Mouse (Mus musculus): ENCODE data around the gene Pappa2. TPM values are rescaled to one million over a fixed set of nuclear protein-coding genes. Genes with fewer than 3 reads are reported as not detected.
A peak's percentile ranks its signal among the peaks of the same experiment; 100 is the strongest.

Gene Pappa2
- polyA plus RNA-seq, 1 experiment from 2014 or later: 1.1 TPM

DNA sequence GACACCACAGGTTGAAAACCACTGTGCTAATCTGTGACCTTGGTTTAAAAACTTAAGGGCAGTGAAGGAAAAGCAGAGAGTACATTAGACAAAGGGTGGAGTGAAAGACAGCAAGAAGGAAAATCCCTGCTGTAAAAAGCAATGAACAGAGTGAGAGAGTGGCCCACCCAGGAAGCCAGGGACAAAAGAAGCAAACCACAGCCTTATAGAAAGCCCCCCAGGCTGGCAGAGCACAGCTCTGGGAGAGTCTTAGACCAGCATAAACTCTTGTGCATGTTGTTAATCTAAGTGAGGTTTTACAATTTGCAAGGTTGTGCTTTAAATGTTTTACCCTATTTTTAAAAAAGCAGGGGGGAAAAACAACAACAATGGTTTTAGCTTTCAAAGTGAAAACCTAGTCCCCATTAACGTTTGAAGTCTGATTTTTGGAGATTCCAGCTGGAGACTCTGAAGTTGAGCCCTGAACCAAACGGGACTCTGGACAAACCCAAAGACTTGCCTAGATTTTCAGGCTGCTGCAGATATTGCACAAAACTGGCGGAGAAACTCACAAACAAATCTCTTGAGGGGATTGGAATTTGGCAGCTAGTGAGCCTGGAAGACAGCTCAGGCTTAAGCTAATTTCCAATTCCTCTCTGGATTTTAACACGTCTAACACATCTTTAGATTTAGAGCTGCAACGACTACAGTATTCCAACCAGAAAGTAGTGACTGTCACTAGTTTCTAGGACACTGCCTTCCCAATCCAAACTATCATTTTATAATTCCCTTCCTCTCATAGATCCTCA lies 241.0 kb downstream of the Pappa2 start:
- Histone ChIP-seq H3K4me3 (replicated peaks; ENCODE audit: low read depth, low read length) (no peak overlapping the region), H3K4me2 (ENCODE audit: low read length) (no peak overlapping the region), H3K9ac (replicated peaks; ENCODE audit: low read length) (no peak overlapping the region), H3K27ac (replicated peaks; ENCODE audit: low read depth, low read length) (no peak overlapping the region), H3K9me3 (ENCODE audit: control insufficient read depth, low read length) (no peaks in the 10 kb centered on the region), H3K27me3 (ENCODE audit: control insufficient read depth, insufficient read depth, low read length) (no peaks in the 10 kb centered on the region), H3K4me1 (ENCODE audit: control insufficient read depth, insufficient read depth, low read length) (peaks cover 7% of the 10 kb centered on the region; the same call in 1 of the 2 replicates), H3K36me3 (ENCODE audit: control insufficient read depth, insufficient read depth, low read length) (no peaks in the 10 kb centered on the region)
- ATAC-seq (ENCODE audit: low FRiP score, low TSS enrichment) (no peak), DNase-seq (peak; percentile 37)
- 17% methylated on average over 5 of the region's 5 CpGs for WGBS

DNA sequence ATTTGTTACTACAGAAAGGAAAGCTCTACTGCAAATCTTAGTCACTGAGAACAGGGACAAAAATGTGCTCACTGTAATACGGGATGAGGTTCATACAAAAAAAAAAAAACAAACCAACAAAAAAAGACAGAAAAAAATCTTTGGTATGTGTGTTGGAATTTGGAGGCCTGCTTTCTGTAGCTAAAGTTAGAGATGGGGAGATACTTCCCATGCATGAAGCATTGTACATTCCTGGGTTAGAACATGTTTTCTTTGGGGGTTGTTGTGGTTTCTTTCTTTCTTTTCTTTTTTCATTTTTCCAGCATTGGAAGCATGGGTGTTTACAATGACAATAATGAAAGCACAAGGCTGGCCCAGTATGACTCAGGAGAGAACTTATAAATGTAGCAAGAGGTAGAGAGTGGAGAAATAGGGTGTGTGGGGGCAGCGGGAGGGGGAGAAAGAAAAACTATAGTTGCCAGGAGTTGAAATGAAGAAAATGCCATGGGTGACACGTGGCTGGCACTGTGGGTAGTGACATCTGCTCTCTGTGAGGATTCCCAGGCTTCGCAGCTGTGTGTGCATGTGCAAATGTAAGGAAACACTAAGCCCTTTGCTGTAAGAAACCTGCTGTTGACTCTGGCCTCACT lies 247.3 kb downstream of the Pappa2 start:
- no peak for ATAC-seq (ENCODE audit: low FRiP score, low TSS enrichment)
- no peak overlapping the region for H3K9ac ChIP-seq (replicated peaks; ENCODE audit: low read length)
- H3K4me3 ChIP-seq (replicated peaks; ENCODE audit: low read depth, low read length): no peak overlapping the region
- H3K27ac ChIP-seq (replicated peaks; ENCODE audit: low read depth, low read length): no peak overlapping the region
- H3K36me3 ChIP-seq (ENCODE audit: control insufficient read depth, insufficient read depth, low read length): no peaks in the 10 kb centered on the region
- H3K9me3 ChIP-seq (ENCODE audit: control insufficient read depth, low read length): no peaks in the 10 kb centered on the region
- WGBS: 73% methylated on average over 4 of the region's 4 CpGs
- no peak for DNase-seq
- no peaks in the 10 kb centered on the region for H3K4me1 ChIP-seq (ENCODE audit: control insufficient read depth, insufficient read depth, low read length)
- no peak overlapping the region for H3K4me2 ChIP-seq (ENCODE audit: low read length)
- H3K27me3 ChIP-seq (ENCODE audit: control insufficient read depth, insufficient read depth, low read length): no peaks in the 10 kb centered on the region

DNA sequence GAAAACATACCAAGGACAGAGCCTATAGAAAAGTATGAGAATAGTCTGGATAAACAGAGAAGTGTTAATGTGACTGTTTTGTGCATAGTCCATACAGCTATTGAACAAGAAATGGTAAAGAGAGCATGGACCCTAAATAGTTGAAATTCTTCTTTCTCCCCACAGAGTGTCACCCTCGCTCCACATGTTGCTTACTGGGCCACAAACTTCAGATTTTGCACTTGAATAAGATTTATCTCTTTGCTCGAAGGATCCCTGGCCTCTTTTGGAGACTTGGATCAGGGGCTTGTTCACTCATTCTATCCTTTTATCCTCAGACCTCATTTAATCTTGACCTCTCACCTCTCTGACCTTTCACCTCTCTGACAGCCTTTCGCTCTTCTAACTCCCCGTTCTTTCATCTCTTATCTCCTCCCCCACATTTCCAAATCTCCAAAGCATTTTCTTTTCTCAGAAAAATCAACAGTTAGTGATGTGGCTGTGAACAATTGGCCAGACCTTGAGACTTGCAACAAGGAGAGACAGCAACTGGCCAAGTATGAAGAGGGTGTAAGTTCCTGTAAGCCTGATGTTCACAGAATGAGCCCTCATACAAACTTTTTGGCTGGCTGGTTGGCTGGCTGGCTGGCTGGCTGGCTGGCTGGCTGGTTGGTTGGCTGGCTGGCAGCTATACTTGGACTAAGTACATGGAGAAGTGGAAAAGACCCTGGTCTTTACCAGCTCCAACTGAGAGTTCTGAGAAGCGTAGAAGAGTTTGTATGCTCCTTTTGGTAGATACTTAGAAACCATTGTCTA lies 266.8 kb downstream of the Pappa2 start:
- Histone ChIP-seq H3K9me3 (ENCODE audit: control insufficient read depth, low read length) (no peaks in the 10 kb centered on the region), H3K4me1 (ENCODE audit: control insufficient read depth, insufficient read depth, low read length) (no peaks in the 10 kb centered on the region), H3K4me3 (replicated peaks; ENCODE audit: low read depth, low read length) (no peak overlapping the region), H3K27me3 (ENCODE audit: control insufficient read depth, insufficient read depth, low read length) (no peaks in the 10 kb centered on the region), H3K9ac (replicated peaks; ENCODE audit: low read length) (no peak overlapping the region), H3K36me3 (ENCODE audit: control insufficient read depth, insufficient read depth, low read length) (no peaks in the 10 kb centered on the region), H3K27ac (replicated peaks; ENCODE audit: low read depth, low read length) (no peak overlapping the region), H3K4me2 (ENCODE audit: low read length) (no peak overlapping the region)
- 30% methylated on average over 5 of the region's 5 CpGs for WGBS
- DNase-seq (peak; percentile 72), ATAC-seq (ENCODE audit: low FRiP score, low TSS enrichment) (no peak)

DNA sequence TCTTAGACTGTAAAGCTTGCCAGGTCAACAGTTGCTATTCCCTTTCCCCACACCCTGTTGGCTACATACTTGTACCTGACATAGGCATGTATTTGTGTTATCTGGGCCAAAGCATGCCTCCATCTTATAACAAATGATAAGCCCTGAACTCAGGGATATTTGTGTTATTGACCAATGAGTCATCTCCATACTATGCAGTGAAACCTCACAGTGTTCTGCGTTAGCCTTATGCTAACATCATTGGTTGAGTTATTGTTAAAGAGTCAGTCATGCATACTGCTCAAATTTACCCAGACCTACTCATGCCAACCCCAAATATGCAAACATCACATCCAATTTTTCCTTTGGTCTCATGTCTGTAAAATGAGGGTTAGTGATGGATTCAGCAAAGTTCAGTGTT lies 279.0 kb downstream of the Pappa2 start:
- 91% methylated on average over 1 of the region's 1 CpGs for WGBS
- Histone ChIP-seq H3K36me3 (ENCODE audit: control insufficient read depth, insufficient read depth, low read length) (no peaks in the 10 kb centered on the region), H3K4me1 (ENCODE audit: control insufficient read depth, insufficient read depth, low read length) (no peaks in the 10 kb centered on the region), H3K9ac (replicated peaks; ENCODE audit: low read length) (no peak overlapping the region), H3K27me3 (ENCODE audit: control insufficient read depth, insufficient read depth, low read length) (no peaks in the 10 kb centered on the region), H3K4me3 (replicated peaks; ENCODE audit: low read depth, low read length) (no peak overlapping the region), H3K9me3 (ENCODE audit: control insufficient read depth, low read length) (no peaks in the 10 kb centered on the region), H3K27ac (replicated peaks; ENCODE audit: low read depth, low read length) (no peak overlapping the region), H3K4me2 (ENCODE audit: low read length) (no peak overlapping the region)
- ATAC-seq (ENCODE audit: low FRiP score, low TSS enrichment) (no peak), DNase-seq (no peak)

DNA sequence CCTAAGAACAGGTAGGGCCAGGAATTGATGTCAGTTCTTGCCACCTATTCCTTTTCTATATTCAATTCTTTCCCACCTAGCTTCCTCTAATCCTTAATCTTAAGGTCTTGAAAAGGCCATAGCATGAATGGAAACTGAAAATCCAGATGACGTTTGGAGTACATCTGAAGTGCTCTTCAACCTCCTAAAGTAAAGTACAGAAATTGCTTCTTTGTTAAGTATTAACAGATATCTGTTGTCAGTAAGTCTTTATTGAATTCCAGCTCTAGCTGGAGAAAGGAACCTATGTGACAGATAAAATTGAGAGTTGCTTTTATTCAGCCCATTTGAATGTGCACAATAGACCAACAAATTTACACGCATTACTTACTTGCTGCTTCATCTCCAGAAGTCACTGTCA lies 280.1 kb downstream of the Pappa2 start:
- Histone ChIP-seq H3K9me3 (ENCODE audit: control insufficient read depth, low read length) (no peaks in the 10 kb centered on the region), H3K4me1 (ENCODE audit: control insufficient read depth, insufficient read depth, low read length) (no peaks in the 10 kb centered on the region), H3K4me2 (ENCODE audit: low read length) (no peak overlapping the region), H3K27me3 (ENCODE audit: control insufficient read depth, insufficient read depth, low read length) (no peaks in the 10 kb centered on the region), H3K27ac (replicated peaks; ENCODE audit: low read depth, low read length) (no peak overlapping the region), H3K9ac (replicated peaks; ENCODE audit: low read length) (no peak overlapping the region), H3K36me3 (ENCODE audit: control insufficient read depth, insufficient read depth, low read length) (no peaks in the 10 kb centered on the region), H3K4me3 (replicated peaks; ENCODE audit: low read depth, low read length) (no peak overlapping the region)
- ATAC-seq (ENCODE audit: low FRiP score, low TSS enrichment) (no peak), DNase-seq (no peak)
- WGBS: 77% methylated on average over 2 of the region's 2 CpGs

DNA sequence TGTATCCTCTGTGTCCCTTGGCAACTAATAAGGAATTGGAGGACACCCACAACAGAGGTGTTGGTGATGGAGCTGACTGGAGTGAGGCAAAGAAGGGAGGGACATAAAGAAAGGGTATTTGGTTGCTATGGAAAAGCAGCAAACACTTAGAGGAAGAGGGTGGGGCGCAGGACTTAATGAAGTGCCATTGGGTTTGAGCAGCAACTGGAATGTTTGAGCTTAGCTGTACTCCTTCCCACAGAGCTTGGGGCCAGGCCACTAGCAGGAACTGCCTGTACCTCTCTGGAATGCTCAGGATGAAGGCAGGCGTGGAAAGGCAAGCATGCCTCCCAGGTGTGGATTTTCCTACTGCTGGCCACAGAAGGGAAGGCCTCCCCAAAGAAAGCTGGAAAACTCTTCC lies 281.0 kb downstream of the Pappa2 start:
- Histone ChIP-seq H3K27me3 (ENCODE audit: control insufficient read depth, insufficient read depth, low read length) (no peaks in the 10 kb centered on the region), H3K4me2 (ENCODE audit: low read length) (no peak overlapping the region), H3K9ac (replicated peaks; ENCODE audit: low read length) (no peak overlapping the region), H3K36me3 (ENCODE audit: control insufficient read depth, insufficient read depth, low read length) (no peaks in the 10 kb centered on the region), H3K9me3 (ENCODE audit: control insufficient read depth, low read length) (no peaks in the 10 kb centered on the region), H3K27ac (replicated peaks; ENCODE audit: low read depth, low read length) (no peak overlapping the region), H3K4me1 (ENCODE audit: control insufficient read depth, insufficient read depth, low read length) (no peaks in the 10 kb centered on the region), H3K4me3 (replicated peaks; ENCODE audit: low read depth, low read length) (no peak overlapping the region)
- DNase-seq: no peak
- 82% methylated on average over 2 of the region's 2 CpGs for WGBS
- no peak for ATAC-seq (ENCODE audit: low FRiP score, low TSS enrichment)

DNA sequence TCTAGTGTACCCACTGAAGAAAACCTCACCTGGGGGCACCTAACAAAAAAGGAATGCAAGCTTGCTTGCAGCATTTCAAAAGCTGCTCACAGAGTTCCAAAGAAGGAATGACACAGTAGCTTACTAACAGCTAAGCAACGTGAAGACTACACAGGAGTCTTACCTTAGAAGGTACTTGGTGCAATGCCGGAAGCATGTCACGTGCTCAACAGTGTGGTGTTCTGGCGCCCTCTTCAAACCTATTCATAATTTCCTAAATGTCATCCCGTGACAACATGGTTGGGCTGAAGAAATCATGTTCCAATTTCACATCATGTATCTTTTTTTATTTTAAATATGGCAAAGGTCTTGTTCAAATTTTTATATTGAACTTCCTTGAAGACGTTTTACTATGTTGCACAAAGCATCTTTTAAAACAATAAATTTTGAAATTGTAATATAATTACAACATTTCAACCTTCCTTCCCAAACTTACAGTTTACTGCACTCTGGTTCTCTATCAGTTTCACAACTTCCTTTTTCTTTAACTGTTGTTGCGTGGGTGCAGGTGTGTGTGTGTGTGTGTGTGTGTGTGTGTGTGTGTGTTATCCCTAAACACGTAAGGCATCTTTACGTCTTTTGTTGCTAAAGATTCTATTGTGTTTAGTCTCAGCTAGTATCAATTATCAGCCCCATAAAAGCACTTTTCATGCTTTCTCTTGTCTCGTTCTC lies 282.3 kb downstream of the Pappa2 start:
- Histone ChIP-seq H3K27ac (replicated peaks; ENCODE audit: low read depth, low read length) (no peak overlapping the region), H3K4me2 (ENCODE audit: low read length) (no peak overlapping the region), H3K9ac (replicated peaks; ENCODE audit: low read length) (no peak overlapping the region), H3K36me3 (ENCODE audit: control insufficient read depth, insufficient read depth, low read length) (no peaks in the 10 kb centered on the region), H3K27me3 (ENCODE audit: control insufficient read depth, insufficient read depth, low read length) (no peaks in the 10 kb centered on the region), H3K4me3 (replicated peaks; ENCODE audit: low read depth, low read length) (no peak overlapping the region), H3K9me3 (ENCODE audit: control insufficient read depth, low read length) (no peaks in the 10 kb centered on the region), H3K4me1 (ENCODE audit: control insufficient read depth, insufficient read depth, low read length) (no peaks in the 10 kb centered on the region)
- ATAC-seq (ENCODE audit: low FRiP score, low TSS enrichment): no peak
- DNase-seq: no peak
- 90% methylated on average over 10 of the region's 10 CpGs for WGBS

DNA sequence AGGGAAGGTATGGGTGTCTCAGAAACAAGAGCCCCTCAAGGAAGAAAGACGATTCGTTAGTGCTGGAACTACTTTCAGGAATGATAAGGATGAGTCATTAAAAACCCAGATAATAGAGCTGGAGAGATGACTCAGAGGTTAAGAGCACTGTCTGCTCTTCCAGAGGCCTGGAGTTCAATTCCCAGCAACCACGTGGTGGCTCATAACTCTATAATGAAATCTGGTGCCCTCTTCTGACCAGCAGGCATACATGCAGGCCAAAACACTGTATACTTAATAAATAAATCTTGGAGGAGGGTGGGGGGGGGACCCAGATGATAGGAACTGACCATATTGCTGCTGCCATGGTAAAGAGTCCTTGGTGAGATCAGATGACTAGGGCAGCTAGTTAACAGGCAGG lies 282.9 kb downstream of the Pappa2 start:
- DNase-seq (no peak), ATAC-seq (ENCODE audit: low FRiP score, low TSS enrichment) (no peak)
- Histone ChIP-seq H3K27me3 (ENCODE audit: control insufficient read depth, insufficient read depth, low read length) (no peaks in the 10 kb centered on the region), H3K4me2 (ENCODE audit: low read length) (no peak overlapping the region), H3K9ac (replicated peaks; ENCODE audit: low read length) (no peak overlapping the region), H3K4me1 (ENCODE audit: control insufficient read depth, insufficient read depth, low read length) (no peaks in the 10 kb centered on the region), H3K27ac (replicated peaks; ENCODE audit: low read depth, low read length) (no peak overlapping the region), H3K4me3 (replicated peaks; ENCODE audit: low read depth, low read length) (no peak overlapping the region), H3K9me3 (ENCODE audit: control insufficient read depth, low read length) (no peaks in the 10 kb centered on the region), H3K36me3 (ENCODE audit: control insufficient read depth, insufficient read depth, low read length) (no peaks in the 10 kb centered on the region)
- WGBS: 73% methylated on average over 3 of the region's 3 CpGs

Data from midbrain, embryonic 14.5 days (tissue).